Mouse (Mus musculus) spleen, postnatal 4 days (tissue): ENCODE data around the gene Zwint.

Experiments
- DNase-seq, 2 experiments: peaks; one replicate each; pipeline ENCODE4 v3.0.0; 2022; ENCODE audit warnings: low spot score in 2 of 2

Gene Zwint

DNA sequence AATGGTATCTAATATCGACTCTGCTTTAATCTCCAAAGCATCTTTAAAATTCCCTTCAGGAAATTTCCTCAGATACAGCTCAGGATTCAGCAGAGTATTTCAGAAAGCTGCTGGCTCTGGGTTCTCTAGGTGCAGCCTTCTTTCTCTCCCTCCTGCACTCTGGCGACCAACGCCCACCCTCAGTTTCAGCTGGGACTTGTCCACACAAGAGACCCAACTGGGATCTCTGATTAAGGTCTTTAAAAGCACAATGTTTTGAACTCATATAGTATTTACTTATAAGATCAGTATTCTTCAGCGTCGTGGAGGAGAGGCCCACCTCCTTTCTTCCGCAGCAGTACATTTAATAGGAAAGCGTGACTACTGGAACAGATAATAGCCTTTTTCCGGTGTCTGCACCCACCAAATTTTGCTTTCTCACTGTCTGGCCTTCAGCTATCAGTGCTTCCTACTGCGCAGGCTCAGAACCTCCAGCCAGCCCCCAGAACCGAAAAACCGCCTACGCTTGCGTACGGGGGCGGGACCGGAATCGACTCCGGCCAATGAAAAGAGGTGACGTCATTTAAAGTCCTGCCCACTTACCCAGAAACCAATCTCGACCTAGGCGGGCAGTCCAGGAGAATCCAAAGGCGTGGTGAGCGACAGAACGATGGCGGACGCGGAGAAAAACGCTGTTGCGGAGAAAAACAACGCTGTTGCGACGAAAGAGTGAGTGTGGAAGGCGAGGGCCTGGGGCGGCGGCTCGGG is at the start of gene Zwint:
TSS of gene Zwint (plus strand) at position 576 of the 747 bp plus-strand sequence.
- DNase-seq = peak; percentile 94 to 96

GRCm38 (mm10) chr10:72613125-72613915 is 41.3 kb upstream of the Zwint start:
- DNase-seq = no peak

- no peak for DNase-seq
These were observed 38.5 kb upstream of the Zwint start for GRCm38 (mm10) chr10:72616153-72616552.

- DNase-seq = no peak
These were observed 34.1 kb upstream of the Zwint start for GRCm38 (mm10) chr10:72620527-72620926.

DNA sequence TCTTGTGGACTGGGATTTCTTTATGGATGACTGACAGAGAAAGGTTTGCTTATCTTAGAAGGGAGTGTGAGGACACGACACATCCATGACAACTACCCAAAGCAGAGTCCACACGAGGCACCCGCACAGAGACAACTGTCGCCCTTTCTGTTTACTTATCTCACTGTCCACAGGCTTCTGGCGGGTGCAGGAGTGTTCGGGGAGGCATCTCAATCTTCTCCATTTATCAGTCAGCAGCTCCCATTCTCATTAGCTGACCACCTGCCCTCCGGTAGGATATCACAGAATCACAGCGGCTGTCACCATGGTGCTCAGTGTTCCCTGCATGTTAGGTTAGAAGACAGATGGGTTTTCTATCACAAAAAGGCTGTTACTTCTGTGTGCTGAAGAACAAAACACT is 31.1 kb upstream of the Zwint start:
- no peak for DNase-seq

- no peak for DNase-seq
These were observed 20.5 kb upstream of the Zwint start for GRCm38 (mm10) chr10:72634125-72634524.

GRCm38 (mm10) chr10:72650867-72651266 is 3.8 kb upstream of the Zwint start:
- DNase-seq = no peak

- DNase-seq = no peak
These were observed 848 bp upstream of the Zwint start for GRCm38 (mm10) chr10:72653797-72654196.

- DNase-seq = peak in 1 of 2 experiments; percentile 33
These were observed 418 bp downstream of the Zwint start for GRCm38 (mm10) chr10:72655017-72655509.

DNA sequence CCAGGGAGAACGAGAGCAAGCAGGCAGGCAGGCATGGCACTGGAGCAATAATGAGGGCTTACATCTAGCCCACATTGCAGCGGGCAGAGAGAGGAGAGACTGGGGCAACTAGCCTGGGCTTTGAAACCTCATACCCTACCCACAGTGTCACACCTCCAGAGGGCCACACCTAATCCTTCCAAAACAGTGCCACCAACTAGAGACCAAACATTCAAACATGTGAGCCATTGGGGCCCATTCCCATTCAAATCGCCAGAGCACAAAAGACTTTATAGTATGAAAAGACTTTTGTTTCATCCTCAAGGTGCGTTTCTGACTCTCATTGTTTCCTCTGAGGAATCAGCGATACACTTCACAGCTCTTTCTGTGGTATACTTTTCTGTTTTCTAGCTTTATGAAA is 4.6 kb downstream of the Zwint start:
- no peak for DNase-seq

DNA sequence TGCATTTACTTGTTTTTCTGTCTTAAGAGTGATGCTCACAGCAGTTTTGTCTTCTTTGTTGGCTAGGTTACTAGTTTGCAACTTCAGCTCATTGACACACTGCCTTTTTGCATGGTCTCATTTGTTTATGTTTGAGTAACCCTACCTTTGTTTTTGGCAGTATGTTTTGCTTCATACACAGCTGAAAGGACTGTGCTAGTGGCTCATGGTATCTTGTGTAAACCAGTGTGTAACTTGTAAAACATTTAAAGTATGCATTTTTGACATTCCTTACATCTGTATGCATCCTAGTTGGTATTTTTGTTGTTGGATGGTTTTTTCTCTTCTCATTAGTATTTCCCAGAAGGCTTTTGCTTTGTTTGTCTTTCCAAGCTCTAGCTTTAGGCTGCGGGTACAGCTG is 5.7 kb downstream of the Zwint start:
- no peak for DNase-seq

DNA sequence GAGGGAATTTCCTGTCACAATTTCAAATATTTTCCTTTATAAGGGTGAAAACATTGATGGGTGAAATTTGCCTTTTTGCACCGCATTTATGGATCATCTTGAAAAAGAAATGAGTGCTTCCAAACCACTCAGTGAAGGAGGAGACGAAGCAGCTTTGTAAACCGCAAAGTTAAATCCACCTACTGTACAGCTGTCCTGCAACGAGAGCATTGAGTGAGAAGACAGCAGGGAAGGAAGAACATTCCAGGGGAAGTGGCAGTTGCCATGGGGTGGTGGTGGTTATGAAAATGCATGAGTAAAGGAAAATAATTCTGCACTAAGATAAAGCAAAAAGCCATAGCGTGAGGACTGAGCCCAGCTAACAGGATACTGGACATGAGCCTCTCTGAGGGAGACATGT is 13.2 kb downstream of the Zwint start:
- DNase-seq = no peak

DNA sequence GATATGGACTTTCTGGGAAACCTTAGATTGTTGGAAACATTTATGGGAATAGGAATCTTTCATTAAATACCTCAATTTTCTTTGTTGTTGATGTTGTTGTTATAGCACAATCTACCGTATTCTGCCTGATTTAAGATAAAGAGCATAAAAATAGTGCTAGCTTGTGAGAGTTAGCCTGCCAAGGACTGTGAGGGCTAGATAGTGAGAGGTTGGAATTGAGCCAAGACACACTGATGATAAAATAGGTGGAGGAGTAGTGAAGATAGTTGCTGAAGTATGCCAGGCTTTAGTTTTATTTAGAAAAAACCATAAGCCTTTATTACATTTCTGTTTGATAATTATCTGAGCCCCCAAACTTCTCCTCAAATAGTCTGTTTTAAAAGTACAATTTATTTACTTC is 14.4 kb downstream of the Zwint start:
- DNase-seq = no peak

DNA sequence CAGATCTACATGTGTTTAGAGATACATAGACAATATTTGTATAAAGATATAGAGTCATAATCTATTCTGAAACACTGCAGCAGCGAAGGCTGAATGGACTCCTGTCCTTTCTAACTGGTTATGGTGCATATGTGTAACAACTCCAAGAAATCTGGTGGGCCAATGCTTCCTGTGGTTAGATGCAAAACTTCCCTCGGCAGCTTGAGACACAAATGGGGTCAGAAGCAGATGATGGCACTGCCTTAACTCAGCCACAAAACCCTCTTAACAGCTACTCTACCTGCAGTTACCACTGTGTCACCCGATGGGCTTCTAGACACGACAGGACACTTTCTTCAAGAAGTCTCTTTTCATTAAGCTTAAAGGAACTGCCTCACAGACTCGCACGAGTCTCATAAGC is 21.3 kb downstream of the Zwint start:
- DNase-seq = no peak

GRCm38 (mm10) chr10:72676550-72676949 is 21.9 kb downstream of the Zwint start:
- DNase-seq = no peak

DNA sequence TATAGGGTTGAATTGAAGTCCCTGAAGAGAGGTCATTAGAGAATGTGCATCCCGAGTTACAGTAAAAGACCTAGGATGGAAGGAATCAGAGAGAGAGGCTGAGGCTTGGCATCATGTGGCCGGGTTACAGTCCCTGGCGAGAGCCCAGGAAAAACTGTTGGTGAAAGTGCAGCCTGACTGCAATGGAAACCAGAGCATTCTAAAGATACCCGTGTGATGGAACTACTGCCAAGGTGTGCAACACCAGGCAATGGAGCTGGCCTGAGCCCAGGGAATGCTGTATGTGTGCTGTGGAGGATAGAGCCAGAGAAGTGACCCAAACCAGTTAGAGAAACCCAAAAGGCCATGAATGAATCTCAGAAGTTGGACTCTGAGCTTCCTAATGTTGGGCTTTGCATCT is 24.4 kb downstream of the Zwint start:
- DNase-seq = no peak

- DNase-seq = no peak
These were observed 46.4 kb downstream of the Zwint start for GRCm38 (mm10) chr10:72701092-72701491.

DNA sequence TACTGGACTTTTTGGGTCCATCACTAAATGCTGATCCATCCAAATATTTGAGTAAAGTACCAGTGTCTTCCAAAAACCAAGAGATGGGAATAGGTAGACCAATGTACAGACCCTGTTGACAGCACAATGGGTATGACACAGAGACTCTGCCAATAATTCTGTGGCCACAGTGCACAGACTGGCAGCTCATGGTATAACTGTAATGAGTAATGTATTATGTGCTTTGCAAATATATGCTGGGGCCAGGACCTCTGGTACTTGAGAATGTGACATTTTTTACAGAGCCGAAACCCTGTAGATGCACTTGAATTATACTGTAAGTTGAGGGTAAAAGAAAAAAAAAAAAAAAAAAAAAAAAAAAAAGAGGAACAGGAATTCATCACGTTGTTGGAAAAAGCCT is 59.1 kb downstream of the Zwint start:
- no peak for DNase-seq
